In genomic region chr7:136792131-136792530, GRCm38 (mm10) we compare ENCODE assay signal across 34 mouse cellular contexts.
DNase-seq lines count a peak whose midpoint lies in the region; ATAC-seq and TF ChIP-seq lines count a peak whose summit lies in the region.
"Had no signal": no experiment of that assay in that cellular context is flagged by ENCODE, and none has a peak within 500 bp of the region (broad histone marks: within the 10 kb centered on the region; RNA-seq: fewer than 3 reads in every experiment).

No protein-coding gene starts in this region.

- DNase-seq in adrenal gland, postnatal 10 days, result peak; percentile 21
- no peak for DNase-seq in adrenal gland, postnatal 36 days
- DNase-seq in heart, adult 11 months, result peak; percentile 67
- DNase-seq in midbrain, postnatal 0 days (ENCODE audit: low spot score), result peak; percentile 37
- no peak for DNase-seq in layer of hippocampus, adult 8-10 months (ENCODE audit: low spot score in 2 of 2)
- DNase-seq: adrenal gland, adult 8-10 months; cerebellum, adult 11-12 months; cerebellum, postnatal 25 days; gastrocnemius, postnatal 36 days; heart, adult 2 months; heart, postnatal 10 days; kidney, adult 8-10 months; layer of hippocampus, adult 9-11 months; liver, embryonic 13.5 days; lung, adult 18-20 months; lung, postnatal 4 days; retina, postnatal 1 day; right cerebral cortex, postnatal 25 days; spleen, adult 18-20 months; thymus, postnatal 14 days had no signal

- no peaks in the 10 kb centered on the region for H3K36me3 ChIP-seq in heart, embryonic 11.5 days (ENCODE audit: control insufficient read depth, insufficient read depth, low read length)
- H3K36me3 ChIP-seq in midbrain, postnatal 0 days (ENCODE audit: insufficient read depth, low read length), result no peaks in the 10 kb centered on the region
- H3K36me3 ChIP-seq in midbrain, embryonic 16.5 days (ENCODE audit: control insufficient read depth, insufficient read depth, low read length), result no peaks in the 10 kb centered on the region
- H3K36me3 ChIP-seq: embryonic facial prominence, embryonic 12.5 days; forebrain, embryonic 12.5 days; G1E; heart, embryonic 13.5 days; hindbrain, embryonic 15.5 days; intestine, embryonic 15.5 days; limb, embryonic 15.5 days; liver, embryonic 13.5 days; midbrain, embryonic 13.5 days; neural tube, embryonic 15.5 days had no signal

- WGBS in heart, embryonic 11.5 days (ENCODE audit: insufficient replicate concordance), result 69% methylated on average over 5 of the region's 5 CpGs
- 76% methylated on average over 5 of the region's 5 CpGs for WGBS in midbrain, postnatal 0 days
- 77% methylated on average over 5 of the region's 5 CpGs for whole genome bisulfite sequencing in midbrain, embryonic 16.5 days

- H3K27ac ChIP-seq in heart, embryonic 11.5 days (ENCODE audit: low read depth, low read length), result no peak overlapping the region
- H3K27ac ChIP-seq in midbrain, postnatal 0 days (ENCODE audit: low read depth, low read length), result no peak overlapping the region
- H3K27ac ChIP-seq in midbrain, embryonic 16.5 days (ENCODE audit: low read length), result no peak overlapping the region
- H3K27ac ChIP-seq: embryonic facial prominence, embryonic 12.5 days; forebrain, embryonic 12.5 days; heart, adult 2 months; heart, embryonic 13.5 days; hindbrain, embryonic 15.5 days; intestine, embryonic 15.5 days; kidney, postnatal 0 days; limb, embryonic 15.5 days; liver, embryonic 13.5 days; midbrain, embryonic 13.5 days; neural tube, embryonic 15.5 days had no signal

- H3K9me3 ChIP-seq in heart, embryonic 11.5 days (replicated peaks; ENCODE audit: control insufficient read depth, low read length), result no peaks in the 10 kb centered on the region
- H3K9me3 ChIP-seq in midbrain, postnatal 0 days (ENCODE audit: low read length), result no peaks in the 10 kb centered on the region
- H3K9me3 ChIP-seq in midbrain, embryonic 16.5 days (replicated peaks; ENCODE audit: control insufficient read depth, low read length, poor library complexity, severe bottlenecking), result no peaks in the 10 kb centered on the region
- H3K9me3 ChIP-seq: embryonic facial prominence, embryonic 12.5 days; forebrain, embryonic 12.5 days; heart, embryonic 13.5 days; hindbrain, embryonic 15.5 days; intestine, embryonic 15.5 days; limb, embryonic 15.5 days; liver, embryonic 13.5 days; midbrain, embryonic 13.5 days; neural tube, embryonic 15.5 days had no signal

- H3K27me3 ChIP-seq in heart, embryonic 11.5 days (ENCODE audit: control insufficient read depth, insufficient read depth, low read length), result no peaks in the 10 kb centered on the region
- H3K27me3 ChIP-seq in midbrain, postnatal 0 days (ENCODE audit: insufficient read depth, low read length), result no peaks in the 10 kb centered on the region
- H3K27me3 ChIP-seq in midbrain, embryonic 16.5 days (ENCODE audit: control insufficient read depth, insufficient read depth, low read depth, low read length), result no peaks in the 10 kb centered on the region
- H3K27me3 ChIP-seq: embryonic facial prominence, embryonic 12.5 days; heart, embryonic 13.5 days; hindbrain, embryonic 15.5 days; intestine, embryonic 15.5 days; limb, embryonic 15.5 days; liver, embryonic 13.5 days; megakaryocyte, embryonic 14.5 days; midbrain, embryonic 13.5 days; neural tube, embryonic 15.5 days had no signal

- no peak for TF ChIP-seq CTCF in midbrain, postnatal 0 days (IDR thresholded peaks at IDR 0.05)

- H3K4me2 ChIP-seq in heart, embryonic 11.5 days, result no peak overlapping the region
- no peak overlapping the region for H3K4me2 ChIP-seq in midbrain, postnatal 0 days (ENCODE audit: low read depth, low read length, poor library complexity, severe bottlenecking)
- no peak overlapping the region for H3K4me2 ChIP-seq in midbrain, embryonic 16.5 days (ENCODE audit: low read length)
- H3K4me2 ChIP-seq: embryonic facial prominence, embryonic 12.5 days; forebrain, embryonic 12.5 days; heart, embryonic 13.5 days; hindbrain, embryonic 15.5 days; intestine, embryonic 15.5 days; limb, embryonic 15.5 days; liver, embryonic 13.5 days; midbrain, embryonic 13.5 days; neural tube, embryonic 15.5 days had no signal

- H3K4me1 ChIP-seq in heart, embryonic 11.5 days (ENCODE audit: control insufficient read depth, insufficient read depth, low read length), result no peaks in the 10 kb centered on the region
- H3K4me1 ChIP-seq in midbrain, postnatal 0 days (ENCODE audit: insufficient read depth, low read length), result no peaks in the 10 kb centered on the region
- H3K4me1 ChIP-seq in midbrain, embryonic 16.5 days (ENCODE audit: control insufficient read depth, insufficient read depth, low read length), result no peaks in the 10 kb centered on the region
- H3K4me1 ChIP-seq: forebrain, embryonic 12.5 days; heart, embryonic 13.5 days; liver, embryonic 13.5 days; megakaryocyte, embryonic 14.5 days had no signal

- H3K4me3 ChIP-seq in heart, embryonic 11.5 days (ENCODE audit: low read depth, low read length), result no peak overlapping the region
- no peak overlapping the region for H3K4me3 ChIP-seq in midbrain, postnatal 0 days (ENCODE audit: low read depth, low read length)
- H3K4me3 ChIP-seq in midbrain, embryonic 16.5 days (ENCODE audit: low read depth, low read length), result no peak overlapping the region
- H3K4me3 ChIP-seq: embryonic facial prominence, embryonic 12.5 days; forebrain, embryonic 12.5 days; heart, adult 2 months; heart, embryonic 13.5 days; hindbrain, embryonic 15.5 days; intestine, embryonic 15.5 days; limb, embryonic 15.5 days; liver, embryonic 13.5 days; megakaryocyte, embryonic 14.5 days; midbrain, embryonic 13.5 days; neural tube, embryonic 15.5 days had no signal

- H3K9ac ChIP-seq in heart, embryonic 11.5 days (ENCODE audit: low read depth, low read length), result no peak overlapping the region
- no peak overlapping the region for H3K9ac ChIP-seq in midbrain, postnatal 0 days (replicated peaks; ENCODE audit: low read length, poor library complexity, severe bottlenecking)
- H3K9ac ChIP-seq in midbrain, embryonic 16.5 days (ENCODE audit: low read depth, low read length), result no peak overlapping the region
- H3K9ac ChIP-seq: embryonic facial prominence, embryonic 12.5 days; forebrain, embryonic 12.5 days; heart, embryonic 13.5 days; hindbrain, embryonic 15.5 days; intestine, embryonic 15.5 days; limb, embryonic 15.5 days; liver, embryonic 13.5 days; midbrain, embryonic 13.5 days; neural tube, embryonic 15.5 days had no signal

- no peak for ATAC-seq in heart, embryonic 11.5 days (replicated peaks; ENCODE audit: insufficient number of reproducible peaks, low FRiP score, low TSS enrichment)
- ATAC-seq in midbrain, postnatal 0 days (ENCODE audit: low FRiP score), result no peak
- no peak for ATAC-seq in midbrain, embryonic 16.5 days
- ATAC-seq: intestine, embryonic 15.5 days; lung, postnatal 0 days; midbrain, embryonic 13.5 days had no signal

Comparison
In these comparisons a context has a peak if more than half of its experiments do, and no peak if none do; other contexts are left out.
1. DNase-seq: peak in adrenal gland, postnatal 10 days (single experiment), heart, adult 11 months (single experiment) and midbrain, postnatal 0 days (single experiment); none in adrenal gland, postnatal 36 days (0 of 2) and layer of hippocampus, adult 8-10 months (0 of 2).